Mouse (Mus musculus) MEL (cell line): Measurements from ENCODE around the gene Gadd45gip1. TPM values are rescaled to one million over a fixed set of nuclear protein-coding genes. Genes with fewer than 3 reads are reported as not detected.
A peak's percentile ranks its signal among the peaks of the same experiment; 100 is the strongest.

Source experiments
- DNase-seq: peaks from one replicate; pipeline ENCODE4 v3.0.0; 2011; ENCODE audit warnings: low read depth, low spot score
- H3K27ac ChIP-seq: 2 replicates; pipeline ENCODE4 v1.5.1; 2012; ENCODE audit warnings: low read depth, mild to moderate bottlenecking, control low read depth, low read length, moderate library complexity; ENCODE audit not compliant: control insufficient read depth
- H3K27me3 ChIP-seq, 2 experiments: fragments of 150-350 bp in 1 of 2; sonication (generic) in 1 of 2; 2 replicates each; pipeline ENCODE4 v1.6.1; 2012; ENCODE audit warnings: low read length in 2 of 2, mild to moderate bottlenecking in 2 of 2, improper control_type of control experiment in 1 of 2, moderate library complexity in 1 of 2; ENCODE audit not compliant: insufficient read depth in 2 of 2, control insufficient read depth in 1 of 2
- H3K36me3 ChIP-seq, 2 experiments: 2 replicates each; pipeline ENCODE4 v1.6.1; 2012 to 2014; ENCODE audit warnings: low read length in 2 of 2, improper control_type of control experiment in 1 of 2, inconsistent platforms in 1 of 2, mild to moderate bottlenecking in 1 of 2; ENCODE audit not compliant: insufficient read depth in 2 of 2, control insufficient read depth in 1 of 2
- H3K4me1 ChIP-seq, 2 experiments: fragments of 150-350 bp in 1 of 2; sonication (generic) in 1 of 2; 2 replicates each; pipeline ENCODE4 v1.6.1; 2012; ENCODE audit warnings: low read length in 2 of 2, improper control_type of control experiment in 1 of 2, mild to moderate bottlenecking in 1 of 2; ENCODE audit not compliant: insufficient read depth in 2 of 2, control insufficient read depth in 1 of 2
- H3K4me3 ChIP-seq, 2 experiments: fragments of 150-350 bp in 1 of 2; sonication (generic) in 1 of 2; 2 replicates each; pipeline ENCODE4 v1.5.1; 2012; ENCODE audit warnings: low read depth in 2 of 2, low read length in 2 of 2, mild to moderate bottlenecking in 2 of 2, moderate library complexity in 2 of 2, control low read depth in 1 of 2, improper control_type of control experiment in 1 of 2; ENCODE audit not compliant: control insufficient read depth in 1 of 2, insufficient read depth in 1 of 2
- H3K79me2 ChIP-seq: 2 replicates; pipeline ENCODE4 v1.6.1; 2012; ENCODE audit warnings: mild to moderate bottlenecking, low read length, moderate library complexity; ENCODE audit not compliant: control insufficient read depth, poor library complexity, insufficient read depth
- H3K9ac ChIP-seq: 2 replicates; pipeline ENCODE4 v1.6.1; 2012; ENCODE audit warnings: low read depth, mild to moderate bottlenecking, control low read depth, low read length, moderate library complexity; ENCODE audit not compliant: control insufficient read depth, poor library complexity, severe bottlenecking
- H3K9me3 ChIP-seq: fragments of 150-350 bp; sonication (generic); replicated peaks from 2 replicates; pipeline ENCODE4 v1.6.1; 2012; ENCODE audit warnings: mild to moderate bottlenecking, low read length, improper control_type of control experiment, moderate library complexity; ENCODE audit not compliant: insufficient read depth
- CHD1 ChIP-seq: IDR thresholded peaks from 2 replicates; pipeline ENCODE4 v1.6.1; 2012; ENCODE audit warnings: low read depth, mild to moderate bottlenecking, inconsistent platforms, low read length, improper control_type of control experiment
- CHD2 ChIP-seq: IDR thresholded peaks from 2 replicates; pipeline ENCODE4 v1.6.1; 2011; ENCODE audit warnings: low read length, improper control_type of control experiment
- CTCF ChIP-seq, 3 experiments: IDR thresholded peaks in 2 of 3; conservative IDR thresholded peaks in 1 of 3; 2 replicates each; pipeline ENCODE4 v1.5.1; 2011 to 2012; ENCODE audit warnings: low read length in 3 of 3, low read depth in 2 of 3, mild to moderate bottlenecking in 2 of 3, improper control_type of control experiment in 1 of 3, inconsistent platforms in 1 of 3, mixed read lengths in 1 of 3, moderate library complexity in 1 of 3; ENCODE audit not compliant: control insufficient read depth in 1 of 3, insufficient read depth in 1 of 3, poor library complexity in 1 of 3, severe bottlenecking in 1 of 3
- ELF1 ChIP-seq: IDR thresholded peaks from 2 replicates; pipeline ENCODE4 v1.6.1; 2014; ENCODE audit warnings: low read depth, mild to moderate bottlenecking, inconsistent platforms, low read length, improper control_type of control experiment, moderate library complexity
- ETS1 ChIP-seq: IDR thresholded peaks from 2 replicates; pipeline ENCODE4 v1.6.1; 2012; ENCODE audit warnings: low read depth, mild to moderate bottlenecking, inconsistent platforms, low read length, improper control_type of control experiment, moderate library complexity
- GABPA ChIP-seq: IDR thresholded peaks from 2 replicates; pipeline ENCODE4 v1.6.1; 2012; ENCODE audit warnings: low read depth, mild to moderate bottlenecking, inconsistent platforms, low read length, improper control_type of control experiment, moderate library complexity
- GATA1 ChIP-seq: IDR thresholded peaks from 2 replicates; pipeline ENCODE4 v1.6.1; 2011; ENCODE audit warnings: low read depth, low read length, improper control_type of control experiment
- JUND ChIP-seq: IDR thresholded peaks from 2 replicates; pipeline ENCODE4 v1.6.1; 2011; ENCODE audit warnings: low read depth, mild to moderate bottlenecking, improper control_type of control experiment, low read length
- KAT2A ChIP-seq: conservative IDR thresholded peaks from 2 replicates; pipeline ENCODE4 v1.6.1; 2012; ENCODE audit warnings: low read depth, low read length, improper control_type of control experiment, inconsistent platforms
- MAX ChIP-seq: IDR thresholded peaks from 2 replicates; pipeline ENCODE4 v1.6.1; 2011; ENCODE audit warnings: low read length, improper control_type of control experiment
- MAZ ChIP-seq: IDR thresholded peaks from 2 replicates; pipeline ENCODE4 v1.6.1; 2012; ENCODE audit warnings: low read depth, mild to moderate bottlenecking, inconsistent platforms, low read length, improper control_type of control experiment
- MEF2A ChIP-seq: IDR thresholded peaks from 2 replicates; pipeline ENCODE4 v1.6.1; 2014; ENCODE audit warnings: low read depth, mild to moderate bottlenecking, inconsistent platforms, low read length, improper control_type of control experiment; ENCODE audit not compliant: poor library complexity, insufficient replicate concordance, severe bottlenecking; ENCODE audit errors: extremely low read depth
- MXI1 ChIP-seq: IDR thresholded peaks from 2 replicates; pipeline ENCODE4 v1.6.1; 2011; ENCODE audit warnings: mild to moderate bottlenecking, low read depth, low read length, improper control_type of control experiment
- MYB ChIP-seq: IDR thresholded peaks from 2 replicates; pipeline ENCODE4 v1.6.1; 2011; ENCODE audit warnings: mild to moderate bottlenecking, low read depth, low read length, improper control_type of control experiment
- MYC ChIP-seq: IDR thresholded peaks from 2 replicates; pipeline ENCODE4 v1.6.1; 2011; ENCODE audit warnings: low read depth, mild to moderate bottlenecking, low read length, improper control_type of control experiment, moderate library complexity
- NELFE ChIP-seq: IDR thresholded peaks from 2 replicates; pipeline ENCODE4 v1.6.1; 2011; ENCODE audit warnings: low read depth, low read length, improper control_type of control experiment
- POLR2A ChIP-seq, 2 experiments: IDR thresholded peaks; 2 replicates each; pipeline ENCODE4 v1.6.1; 2011 to 2012; ENCODE audit warnings: low read length in 2 of 2, mild to moderate bottlenecking in 2 of 2, control low read depth in 1 of 2, improper control_type of control experiment in 1 of 2, low read depth in 1 of 2, moderate library complexity in 1 of 2; ENCODE audit not compliant: control insufficient read depth in 1 of 2, insufficient read depth in 1 of 2, poor library complexity in 1 of 2
- POLR2AphosphoS5 ChIP-seq: IDR thresholded peaks from 2 replicates; pipeline ENCODE4 v1.6.1; 2012; ENCODE audit warnings: low read depth, borderline replicate concordance, mild to moderate bottlenecking, inconsistent platforms, low read length, moderate library complexity, mixed read lengths
- RAD21 ChIP-seq: IDR thresholded peaks from 2 replicates; pipeline ENCODE4 v1.6.1; 2011; ENCODE audit warnings: mild to moderate bottlenecking, low read depth, low read length, improper control_type of control experiment
- TAL1 ChIP-seq: IDR thresholded peaks from 2 replicates; pipeline ENCODE4 v1.6.1; 2012; ENCODE audit warnings: mild to moderate bottlenecking, inconsistent platforms, low read length, moderate library complexity, mixed read lengths
- TCF12 ChIP-seq: IDR thresholded peaks from 2 replicates; pipeline ENCODE4 v1.6.1; 2014; ENCODE audit warnings: low read depth, mild to moderate bottlenecking, inconsistent platforms, low read length, improper control_type of control experiment, moderate library complexity
- UBTF ChIP-seq: IDR thresholded peaks from 2 replicates; pipeline ENCODE4 v1.6.1; 2012; ENCODE audit warnings: low read depth, mild to moderate bottlenecking, inconsistent platforms, low read length, improper control_type of control experiment, moderate library complexity, borderline replicate concordance; ENCODE audit not compliant: insufficient read depth
- USF1 ChIP-seq: IDR thresholded peaks from 2 replicates; pipeline ENCODE4 v1.6.1; 2014; ENCODE audit warnings: low read depth, mild to moderate bottlenecking, inconsistent platforms, low read length, improper control_type of control experiment, moderate library complexity
- USF2 ChIP-seq, 2 experiments: IDR thresholded peaks; 2 replicates each; pipeline ENCODE4 v1.6.1; 2011 to 2012; ENCODE audit warnings: improper control_type of control experiment in 2 of 2, low read length in 2 of 2, borderline replicate concordance in 1 of 2, inconsistent platforms in 1 of 2, low read depth in 1 of 2, mild to moderate bottlenecking in 1 of 2; ENCODE audit not compliant: insufficient read depth in 1 of 2
- polyA plus RNA-seq, 2 experiments: library from polyadenylated mRNA; stranded (reverse) in 1 of 2; unstranded in 1 of 2; fragments of >175 nt in 1 of 2; fragments of >200 nt in 1 of 2; gene quantifications; 2 replicates each; pipeline versions ENCODE4 v1.2.1 to v1.2.4; 2012; ENCODE audit warnings: low replicate concordance in 2 of 2, low read depth in 1 of 2; ENCODE audit not compliant: insufficient read length in 2 of 2, insufficient read depth in 1 of 2, missing spikeins in 1 of 2
- total RNA-seq: library from RNA; depleted of rRNA; stranded (reverse); fragments of 300-350 nt; gene quantifications from 2 replicates; pipeline ENCODE4 v1.2.3, GENCODE M21; 2012

Gadd45gip1 gene
- total and polyA plus RNA-seq, 3 experiments, result 51.8 to 62.9 TPM; not detected in 1

GRCm38 (mm10) chr8:84797256-84797797 lies 34.0 kb upstream of the Gadd45gip1 start:
- Histone ChIP-seq H3K79me2 (peaks cover 52% of the 10 kb centered on the region), H3K9ac (no peak overlapping the region), H3K4me1 (peaks cover 2 to 14% of the 10 kb centered on the region in 2 experiments; a peak in 2 of 4 replicates), H3K4me3 (no peak overlapping the region), H3K36me3 (no peaks in the 10 kb centered on the region; a peak in 1 of 4 replicates), H3K27me3 (no peaks in the 10 kb centered on the region), H3K9me3 (no peaks in the 10 kb centered on the region), H3K27ac (no peak overlapping the region)
- no peak for DNase-seq
- TF ChIP-seq CTCF (IDR thresholded peaks at IDR 0.05 in 2 of 3, conservative IDR thresholded peaks at IDR 0.05 in 1 of 3; ENCODE audit: control insufficient read depth in 1 of 3, insufficient read depth in 1 of 3, low read depth in 2 of 3, low read length in 3 of 3, poor library complexity in 1 of 3, severe bottlenecking in 1 of 3), result no peak
- no peak for TF ChIP-seq JUND

GRCm38 (mm10) chr8:84797971-84798370 lies 33.4 kb upstream of the Gadd45gip1 start:
- H3K27ac ChIP-seq, result no peak overlapping the region

DNA sequence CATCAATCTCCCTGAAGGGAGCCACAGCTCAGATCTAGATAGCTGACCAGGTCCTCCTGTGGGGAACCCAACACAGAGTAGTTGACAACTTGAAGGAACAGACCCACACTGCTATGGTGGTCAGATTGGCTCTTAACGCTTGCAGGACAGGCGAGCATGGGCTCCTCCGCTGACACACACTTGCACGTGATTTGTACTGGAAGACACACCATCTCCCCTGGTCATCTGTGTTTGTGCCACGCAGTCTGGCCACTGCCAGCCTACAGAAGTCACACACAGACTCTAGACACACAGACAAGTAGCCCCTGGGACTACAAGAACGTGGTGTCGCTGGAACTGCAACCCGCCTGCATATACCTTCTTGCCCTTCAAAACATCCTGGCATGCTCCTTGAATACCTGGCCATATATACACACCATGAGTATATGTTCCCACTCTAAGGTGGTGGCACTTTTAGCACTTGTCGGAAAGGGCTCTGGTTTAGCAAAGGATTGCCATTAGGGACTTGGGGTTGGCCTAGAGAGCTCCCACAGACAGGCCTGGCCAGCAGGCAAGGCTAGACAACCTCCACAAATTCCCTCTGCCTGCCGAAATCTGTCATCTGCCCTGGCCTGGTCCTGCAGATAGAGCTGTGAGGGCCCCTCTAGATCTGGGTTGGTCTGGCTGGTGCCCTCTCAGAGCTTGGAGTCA lies 32.7 kb upstream of the Gadd45gip1 start:
- DNase-seq, result no peak
- Histone ChIP-seq H3K27me3 (no peaks in the 10 kb centered on the region), H3K4me1 (peaks cover 2 to 14% of the 10 kb centered on the region in 2 experiments; a peak in 2 of 4 replicates), H3K9ac (peak overlapping the region; percentile 91), H3K79me2 (peaks cover 49% of the 10 kb centered on the region), H3K27ac (peak overlapping the region; percentile 41), H3K9me3 (no peaks in the 10 kb centered on the region), H3K36me3 (no peaks in the 10 kb centered on the region; a peak in 1 of 4 replicates), H3K4me3 (peak overlapping the region; percentile 85 to 86)
- TF ChIP-seq MXI1 (no peak), GABPA (no peak), ETS1 (no peak), CHD1 (no peak), KAT2A (no peak), CTCF (IDR thresholded peaks at IDR 0.05 in 2 of 3, conservative IDR thresholded peaks at IDR 0.05 in 1 of 3; ENCODE audit: control insufficient read depth in 1 of 3, insufficient read depth in 1 of 3, low read depth in 2 of 3, low read length in 3 of 3, poor library complexity in 1 of 3, severe bottlenecking in 1 of 3) (no peak), ELF1 (no peak), POLR2A (IDR thresholded peaks at IDR 0.05; ENCODE audit: control insufficient read depth in 1 of 2, insufficient read depth in 1 of 2, low read depth in 1 of 2, low read length in 2 of 2, poor library complexity in 1 of 2) (no peak), GATA1 (no peak), POLR2AphosphoS5 (no peak), USF2 (IDR thresholded peaks at IDR 0.05; ENCODE audit: borderline replicate concordance in 1 of 2, insufficient read depth in 1 of 2, low read depth in 1 of 2, low read length in 2 of 2) (no peak), MYB (no peak), MEF2A (no peak), USF1 (no peak), RAD21 (no peak), CHD2 (no peak), MAX (no peak), JUND (no peak), MYC (no peak), MAZ (no peak)

More at GRCm38 (mm10) chr8:84797971-84798370, 33.4 kb upstream of the Gadd45gip1 start:
- DNase-seq, result no peak
- Histone ChIP-seq H3K36me3 (no peaks in the 10 kb centered on the region; a peak in 1 of 4 replicates), H3K9me3 (no peaks in the 10 kb centered on the region), H3K4me1 (peaks cover 2 to 14% of the 10 kb centered on the region in 2 experiments; a peak in 2 of 4 replicates), H3K27me3 (no peaks in the 10 kb centered on the region), H3K79me2 (peaks cover 49% of the 10 kb centered on the region)
- no peak for TF ChIP-seq CTCF (IDR thresholded peaks at IDR 0.05 in 2 of 3, conservative IDR thresholded peaks at IDR 0.05 in 1 of 3; ENCODE audit: control insufficient read depth in 1 of 3, insufficient read depth in 1 of 3, low read depth in 2 of 3, low read length in 3 of 3, poor library complexity in 1 of 3, severe bottlenecking in 1 of 3)
- TF ChIP-seq NELFE, result no peak
- no peak for TF ChIP-seq UBTF
- TF ChIP-seq MXI1, result no peak
- TF ChIP-seq POLR2A (IDR thresholded peaks at IDR 0.05; ENCODE audit: control insufficient read depth in 1 of 2, insufficient read depth in 1 of 2, low read depth in 1 of 2, low read length in 2 of 2, poor library complexity in 1 of 2), result no peak
- no peak for TF ChIP-seq TAL1
- no peak for TF ChIP-seq POLR2AphosphoS5
- TF ChIP-seq TCF12, result no peak
- TF ChIP-seq, all 39 proteins: peak for 0
- Histone ChIP-seq H3K9ac (no peak overlapping the region), H3K4me3 (no peak overlapping the region)
